Comparison of ENCODE assay signal across 20 mouse cellular contexts in genomic region chr11:73037691-73038090, GRCm38 (mm10). TPM values are rescaled to one million over a fixed set of nuclear protein-coding genes. Genes with fewer than 3 reads are reported as not detected.
DNase-seq lines count a peak whose midpoint lies in the region; ATAC-seq and TF ChIP-seq lines count a peak whose summit lies in the region.
"Had no signal": no experiment of that assay in that cellular context is flagged by ENCODE, and none has a peak within 500 bp of the region (broad histone marks: within the 10 kb centered on the region; RNA-seq: fewer than 3 reads in every experiment).

No protein-coding gene starts in this region.

- ATAC-seq in embryonic facial prominence, embryonic 13.5 days (ENCODE audit: insufficient number of reproducible peaks, insufficient read depth, low FRiP score, low TSS enrichment, low read depth): 0 out of 2 replicates have a peak, but pooled peaks have one; percentile 39
- peak; percentile 41; the same call in 1 of the 2 replicates for ATAC-seq in kidney, embryonic 15.5 days (replicated peaks; ENCODE audit: low FRiP score)
- ATAC-seq: forebrain, embryonic 16.5 days had no signal

- no peak for DNase-seq in embryonic facial prominence, embryonic 10.5 days (ENCODE audit: low spot score)
- no peak for DNase-seq in kidney, postnatal 10 days
- DNase-seq in A20 (ENCODE audit: low read depth, low spot score): peak; percentile 87
- DNase-seq: adrenal gland, postnatal 10 days; cerebellum, adult 11 months; cerebellum, postnatal 10 days; embryo, embryonic 11 days; gastrocnemius, postnatal 14 days; heart, adult 2 months; heart, postnatal 14 days had no signal

- H3K4me3 ChIP-seq in embryonic facial prominence, embryonic 13.5 days: no peak overlapping the region
- no peak overlapping the region for H3K4me3 ChIP-seq in embryonic facial prominence, embryonic 10.5 days
- no peak overlapping the region for H3K4me3 ChIP-seq in kidney, embryonic 15.5 days (replicated peaks)
- no peak overlapping the region for H3K4me3 ChIP-seq in myocyte
- H3K4me3 ChIP-seq: embryonic facial prominence, embryonic 12.5 days; forebrain, embryonic 12.5 days; heart, adult 2 months; heart, embryonic 15.5 days had no signal

- no peaks in the 10 kb centered on the region for H3K4me1 ChIP-seq in embryonic facial prominence, embryonic 13.5 days
- no peaks in the 10 kb centered on the region for H3K4me1 ChIP-seq in embryonic facial prominence, embryonic 10.5 days
- H3K4me1 ChIP-seq in kidney, embryonic 15.5 days: 0 out of 2 replicates have a peak, but pooled peaks cover 3% of the 10 kb centered on the region
- H3K4me1 ChIP-seq: embryonic facial prominence, embryonic 12.5 days; forebrain, embryonic 12.5 days had no signal

- no peak overlapping the region for H3K27ac ChIP-seq in embryonic facial prominence, embryonic 13.5 days
- no peak overlapping the region for H3K27ac ChIP-seq in embryonic facial prominence, embryonic 10.5 days (replicated peaks)
- no peak overlapping the region for H3K27ac ChIP-seq in kidney, embryonic 15.5 days
- H3K27ac ChIP-seq: embryonic facial prominence, embryonic 12.5 days; forebrain, embryonic 12.5 days; heart, adult 2 months; heart, embryonic 15.5 days; hindbrain, embryonic 14.5 days had no signal

- no peak overlapping the region for H3K4me2 ChIP-seq in embryonic facial prominence, embryonic 13.5 days
- H3K4me2 ChIP-seq in kidney, embryonic 15.5 days: no peak overlapping the region
- peak overlapping the region; percentile 35 for H3K4me2 ChIP-seq in myocyte (ENCODE audit: low read depth)
- H3K4me2 ChIP-seq: embryonic facial prominence, embryonic 12.5 days; forebrain, embryonic 12.5 days; heart, embryonic 11.5 days; heart, embryonic 15.5 days; hindbrain, embryonic 14.5 days had no signal

- no peaks in the 10 kb centered on the region for H3K9me3 ChIP-seq in embryonic facial prominence, embryonic 13.5 days
- H3K9me3 ChIP-seq in embryonic facial prominence, embryonic 10.5 days: no peaks in the 10 kb centered on the region
- H3K9me3 ChIP-seq in kidney, embryonic 15.5 days (replicated peaks): no peaks in the 10 kb centered on the region
- H3K9me3 ChIP-seq: embryonic facial prominence, embryonic 12.5 days; forebrain, embryonic 12.5 days; G1E; heart, embryonic 15.5 days had no signal

- H3K36me3 ChIP-seq in embryonic facial prominence, embryonic 13.5 days: peaks cover 19% of the 10 kb centered on the region
- no peaks in the 10 kb centered on the region for H3K36me3 ChIP-seq in embryonic facial prominence, embryonic 10.5 days (replicated peaks)
- 0 out of 2 replicates have a peak, but pooled peaks cover 4% of the 10 kb centered on the region for H3K36me3 ChIP-seq in kidney, embryonic 15.5 days
- no peaks in the 10 kb centered on the region for H3K36me3 ChIP-seq in myocyte (ENCODE audit: control insufficient read depth, insufficient read depth)
- H3K36me3 ChIP-seq: embryonic facial prominence, embryonic 12.5 days; forebrain, embryonic 12.5 days; heart, embryonic 15.5 days had no signal

- no peak for TF ChIP-seq POLR2A in myocyte (IDR thresholded peaks at IDR 0.05; ENCODE audit: insufficient read length, low read depth)

- H3K79me2 ChIP-seq in myocyte (ENCODE audit: control insufficient read depth, insufficient read depth): no peaks in the 10 kb centered on the region

- no peaks in the 10 kb centered on the region for H3K27me3 ChIP-seq in embryonic facial prominence, embryonic 13.5 days
- H3K27me3 ChIP-seq in embryonic facial prominence, embryonic 10.5 days (replicated peaks; ENCODE audit: low read depth, poor library complexity, severe bottlenecking): 0 out of 2 replicates have a peak, but pooled peaks cover 4% of the 10 kb centered on the region
- H3K27me3 ChIP-seq in kidney, embryonic 15.5 days: no peaks in the 10 kb centered on the region
- no peaks in the 10 kb centered on the region for H3K27me3 ChIP-seq in myocyte (ENCODE audit: control insufficient read depth, insufficient read depth, insufficient read length)
- H3K27me3 ChIP-seq: embryonic facial prominence, embryonic 12.5 days; forebrain, embryonic 12.5 days had no signal

- no peak overlapping the region for H3K9ac ChIP-seq in embryonic facial prominence, embryonic 13.5 days
- no peak overlapping the region for H3K9ac ChIP-seq in kidney, embryonic 15.5 days
- H3K9ac ChIP-seq: embryonic facial prominence, embryonic 12.5 days; forebrain, embryonic 12.5 days; heart, embryonic 15.5 days; hindbrain, embryonic 14.5 days had no signal

- 85% methylated on average over 3 of the region's 3 CpGs for WGBS in embryonic facial prominence, embryonic 13.5 days
- 85% methylated on average over 3 of the region's 3 CpGs for WGBS in embryonic facial prominence, embryonic 10.5 days
- 76% methylated on average over 3 of the region's 3 CpGs for WGBS in kidney, embryonic 15.5 days

- no peak overlapping the region for H3ac ChIP-seq in myocyte (ENCODE audit: control insufficient read depth, insufficient read length)

TF ChIP-seq in myocyte, 11 proteins besides CTCF, POLR2A, EP300 and RAD21:
- no peak for TF ChIP-seq SRF (IDR thresholded peaks at IDR 0.05; ENCODE audit: control insufficient read depth, insufficient read length, low read depth)
- TF ChIP-seq CEBPB (IDR thresholded peaks at IDR 0.05; ENCODE audit: insufficient read depth, poor library complexity, severe bottlenecking): no peak
- no peak for TF ChIP-seq POLR2AphosphoS2 (IDR thresholded peaks at IDR 0.05; ENCODE audit: insufficient read length, low read depth)
- no peak for TF ChIP-seq MYOD1 (IDR thresholded peaks at IDR 0.05; ENCODE audit: control insufficient read depth in 1 of 3, insufficient read length in 2 of 3, low read depth in 2 of 3)
- no peak for TF ChIP-seq E2F4 (IDR thresholded peaks at IDR 0.05; ENCODE audit: insufficient read depth)
- TF ChIP-seq MAX (IDR thresholded peaks at IDR 0.05; ENCODE audit: low read depth): no peak
- TF ChIP-seq MYOG (IDR thresholded peaks at IDR 0.05; ENCODE audit: control insufficient read depth in 1 of 3, insufficient read depth in 1 of 3, insufficient read length in 2 of 3, low read depth in 2 of 3): no peak
- TF ChIP-seq TCF3 (IDR thresholded peaks at IDR 0.05; ENCODE audit: insufficient read length, low read depth): no peak
- TF ChIP-seq REST (IDR thresholded peaks at IDR 0.05; ENCODE audit: insufficient read depth, insufficient read length): no peak
- TF ChIP-seq TCF12 (IDR thresholded peaks at IDR 0.05; ENCODE audit: insufficient read depth, poor library complexity, severe bottlenecking): no peak
- no peak for TF ChIP-seq USF1 (IDR thresholded peaks at IDR 0.05; ENCODE audit: low read depth)

RNA-seq across cellular contexts. Expression of gene Ncbp3, which starts 9.9 kb away (rescaled TPM):
- polyA plus RNA-seq in embryonic facial prominence, embryonic 13.5 days (2015; fragmentation: Nextera tagmentation; extraction: Ambion mirVana): 14.4 and 14.5 TPM in 2 replicates
- polyA plus RNA-seq in embryonic facial prominence, embryonic 10.5 days (2016; fragmentation: Nextera tagmentation; extraction: Ambion mirVana): 13.7 and 13.8 TPM in 2 replicates
- 12.1 and 12.9 TPM in 2 replicates for polyA plus RNA-seq in kidney, embryonic 15.5 days (2015; fragmentation: Nextera tagmentation; extraction: Ambion mirVana)
- 3.5 TPM for polyA plus RNA-seq in myocyte (2012; fragmentation: generic; extraction: Trizol)

RNA-seq across cellular contexts. Expression of gene Camkk1, which starts 18.9 kb away (rescaled TPM):
- polyA plus RNA-seq in embryonic facial prominence, embryonic 13.5 days (2015; fragmentation: Nextera tagmentation; extraction: Ambion mirVana): 8.4 and 8.6 TPM in 2 replicates
- 5.6 and 6.9 TPM in 2 replicates for polyA plus RNA-seq in embryonic facial prominence, embryonic 10.5 days (2016; fragmentation: Nextera tagmentation; extraction: Ambion mirVana)
- 6.7 and 9.2 TPM in 2 replicates for polyA plus RNA-seq in kidney, embryonic 15.5 days (2015; fragmentation: Nextera tagmentation; extraction: Ambion mirVana)
- 3.3 TPM for polyA plus RNA-seq in myocyte (2012; fragmentation: generic; extraction: Trizol)

RNA-seq across cellular contexts. Expression of gene P2rx1, which starts 38.8 kb away (rescaled TPM):
- polyA plus RNA-seq in embryonic facial prominence, embryonic 13.5 days (2015; fragmentation: Nextera tagmentation; extraction: Ambion mirVana): 0.96 and 1.0 TPM in 2 replicates
- polyA plus RNA-seq in embryonic facial prominence, embryonic 10.5 days (2016; fragmentation: Nextera tagmentation; extraction: Ambion mirVana): 0.79 and 1.0 TPM in 2 replicates
- polyA plus RNA-seq in kidney, embryonic 15.5 days (2015; fragmentation: Nextera tagmentation; extraction: Ambion mirVana): 1.6 and 1.7 TPM in 2 replicates
- polyA plus RNA-seq in myocyte (2012; fragmentation: generic; extraction: Trizol): 0.24 TPM

RNA-seq across cellular contexts. Expression of gene Itgae, which starts 52.7 kb away (rescaled TPM):
- 0.22 and 0.32 TPM in 2 replicates for polyA plus RNA-seq in embryonic facial prominence, embryonic 13.5 days (2015; fragmentation: Nextera tagmentation; extraction: Ambion mirVana)
- polyA plus RNA-seq in embryonic facial prominence, embryonic 10.5 days (2016; fragmentation: Nextera tagmentation; extraction: Ambion mirVana): 0.45 and 0.52 TPM in 2 replicates
- polyA plus RNA-seq in kidney, embryonic 15.5 days (2015; fragmentation: Nextera tagmentation; extraction: Ambion mirVana): 0.37 and 0.42 TPM in 2 replicates
- polyA plus RNA-seq in myocyte (2012; fragmentation: generic; extraction: Trizol): 0.06 TPM
